Mouse (Mus musculus) heart, embryonic 10.5 days (tissue): Measurements from ENCODE around the gene Anxa10. TPM values are rescaled to one million over a fixed set of nuclear protein-coding genes. Genes with fewer than 3 reads are reported as not detected.

Source experiments
- DNase-seq: peaks from one replicate; pipeline ENCODE4 v3.0.0-alpha.2; 2017; ENCODE audit warnings: low spot score
- H3K27ac ChIP-seq: fragments of 300-500 bp; sonication (generic); 2 replicates; pipeline ENCODE4 v1.5.1; 2016; ENCODE audit warnings: mild to moderate bottlenecking
- H3K27me3 ChIP-seq: fragments of 300-500 bp; sonication (generic); 2 replicates; pipeline ENCODE4 v1.6.1; 2016; ENCODE audit warnings: mild to moderate bottlenecking; ENCODE audit not compliant: poor library complexity, insufficient read depth, severe bottlenecking
- H3K36me3 ChIP-seq: fragments of 300-500 bp; sonication (generic); 2 replicates; pipeline ENCODE4 v1.6.1; 2016; ENCODE audit warnings: mild to moderate bottlenecking, moderate library complexity
- H3K4me1 ChIP-seq: fragments of 300-500 bp; sonication (generic); 2 replicates; pipeline ENCODE4 v1.6.1; 2016; ENCODE audit warnings: mild to moderate bottlenecking
- H3K4me3 ChIP-seq: fragments of 300-500 bp; sonication (generic); 2 replicates; pipeline ENCODE4 v1.5.1; 2016; ENCODE audit warnings: mild to moderate bottlenecking, moderate library complexity
- H3K9me3 ChIP-seq: fragments of 300-500 bp; sonication (generic); 2 replicates; pipeline ENCODE4 v1.6.1; 2016; ENCODE audit warnings: mild to moderate bottlenecking, moderate library complexity
- WGBS: fragments of 180-500 bp; shearing (Covaris S2); methylation state at CpG from one replicate; pipeline ENCODE4 v1.1.7; 2016; 5-methylcytosine and 5-hydroxymethylcytosine counted together
- polyA plus RNA-seq: library from polyadenylated mRNA; unstranded; fragments of >200 nt; fragmentation: Nextera tagmentation; extraction: Ambion mirVana; gene quantifications from 2 replicates; pipeline ENCODE4 v1.2.1, GENCODE M21; 2016

Gene Anxa10
- polyA plus RNA-seq = not detected in 2 replicates

DNA sequence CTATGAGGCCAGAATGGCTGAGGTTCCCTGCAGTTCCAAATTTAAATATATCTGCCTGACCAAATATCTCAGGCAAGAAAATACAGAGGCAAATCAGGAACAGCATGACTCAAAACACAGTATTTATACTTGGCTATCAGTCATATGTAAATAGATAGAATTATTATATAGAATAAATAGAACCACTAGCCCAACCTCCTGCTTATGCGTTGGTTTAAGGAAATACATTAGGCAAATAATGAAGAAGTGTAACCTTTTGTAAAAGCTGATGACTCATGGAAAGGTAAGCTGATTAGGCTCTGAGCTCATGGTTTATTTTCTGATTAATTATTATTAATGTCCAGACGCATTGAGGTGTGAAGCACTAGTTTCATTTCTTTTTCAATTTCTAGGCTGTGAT, at the start of gene Anxa10:
TSS of gene Anxa10 (minus strand) at position 53 of the 400 bp plus-strand sequence.
- no peak within 1 kb of the TSS for H3K27ac ChIP-seq
- no peak for DNase-seq
- WGBS = 77% methylated on average over 2 of the region's 2 CpGs

DNA sequence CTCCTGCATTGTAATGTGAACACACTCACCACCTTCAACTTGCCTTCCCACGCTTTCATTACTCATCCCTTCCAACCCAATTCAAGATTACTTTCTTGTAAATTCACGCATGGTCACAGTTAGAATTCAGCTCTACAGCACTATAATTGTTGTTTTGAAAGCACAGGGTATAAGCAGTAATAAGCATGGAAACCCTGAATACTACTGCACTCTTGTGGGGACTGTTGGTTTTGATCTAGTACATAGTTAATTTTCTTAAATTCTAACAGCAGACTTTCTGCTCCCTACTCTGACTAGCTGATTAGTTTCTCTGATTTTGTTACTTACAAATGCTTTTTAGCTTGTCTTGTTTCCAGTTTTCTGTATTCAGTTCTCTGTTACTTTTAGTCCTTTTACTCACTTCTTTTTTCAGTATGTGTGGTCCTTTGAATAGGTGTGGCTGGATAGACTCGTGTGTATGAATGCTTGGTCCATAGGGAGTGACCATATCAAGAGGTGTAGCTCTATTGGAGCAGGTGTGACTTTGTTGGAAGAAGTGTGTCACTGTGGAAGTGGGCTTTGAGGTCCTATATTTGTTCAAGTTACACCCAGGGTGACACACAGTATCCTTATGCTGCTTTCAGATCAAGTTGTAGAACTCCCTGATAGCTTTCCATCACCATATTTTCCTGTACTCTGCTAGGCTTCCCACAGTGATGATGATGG, 9.9 kb upstream of the Anxa10 start:
- H3K4me3 ChIP-seq = no peak overlapping the region
- no peak for DNase-seq
- H3K9me3 ChIP-seq = no peaks in the 10 kb centered on the region
- H3K27me3 ChIP-seq = no peaks in the 10 kb centered on the region
- 74% methylated on average over 3 of the region's 3 CpGs for WGBS
- H3K27ac ChIP-seq = no peak overlapping the region
- no peaks in the 10 kb centered on the region for H3K36me3 ChIP-seq
- no peaks in the 10 kb centered on the region for H3K4me1 ChIP-seq

More for the DNA sequence above, at the start of gene Anxa10:
- Histone ChIP-seq H3K36me3 (no peaks in the 10 kb centered on the region), H3K9me3 (no peaks in the 10 kb centered on the region), H3K27me3 (no peaks in the 10 kb centered on the region), H3K4me1 (no peaks in the 10 kb centered on the region), H3K4me3 (no peak within 1 kb of the TSS)

DNA sequence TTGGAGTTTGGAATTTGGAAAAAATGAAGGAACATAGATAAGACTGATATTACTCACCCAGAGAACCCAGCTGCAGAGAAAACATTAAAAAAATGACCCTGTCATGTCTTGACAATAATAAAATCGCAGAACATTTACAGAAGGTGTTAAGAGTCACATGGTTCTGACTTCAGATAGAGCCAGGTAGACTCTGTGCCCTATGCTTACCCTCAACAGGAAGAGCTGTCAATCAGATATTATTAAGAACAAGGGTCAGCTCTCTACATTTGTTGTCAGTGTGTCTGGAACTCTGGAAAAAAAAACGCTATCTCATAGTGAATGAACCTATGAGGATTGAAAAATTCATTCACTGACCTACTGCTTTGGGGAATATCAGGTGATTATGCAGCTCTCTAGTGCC, 25.7 kb downstream of the Anxa10 start:
- no peak for DNase-seq
- no peaks in the 10 kb centered on the region for H3K9me3 ChIP-seq
- no peaks in the 10 kb centered on the region for H3K4me1 ChIP-seq
- WGBS = 91% methylated on average over 2 of the region's 2 CpGs
- no peak overlapping the region for H3K4me3 ChIP-seq
- no peaks in the 10 kb centered on the region for H3K36me3 ChIP-seq
- no peaks in the 10 kb centered on the region for H3K27me3 ChIP-seq
- no peak overlapping the region for H3K27ac ChIP-seq

DNA sequence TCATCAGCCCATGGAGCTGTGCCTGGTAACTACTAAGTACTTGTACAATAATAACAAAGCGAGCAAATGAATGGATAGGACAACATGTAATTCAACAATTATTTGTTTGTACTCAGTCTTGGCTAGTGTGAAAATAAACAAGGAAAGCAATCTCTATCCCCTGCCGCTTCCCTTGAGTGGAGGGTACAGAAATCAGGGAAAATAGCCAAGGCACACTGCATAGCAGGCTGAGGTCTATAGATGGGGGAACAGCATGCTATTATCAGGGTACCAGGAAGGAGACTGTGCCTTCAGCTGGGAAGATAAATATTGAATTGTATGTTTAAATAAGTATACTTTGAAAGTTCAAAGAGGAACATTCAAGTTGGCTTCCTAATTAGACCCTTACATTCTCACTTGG, 41.1 kb downstream of the Anxa10 start:
- no peaks in the 10 kb centered on the region for H3K4me1 ChIP-seq
- 73% methylated on average over 2 of the region's 2 CpGs for WGBS
- no peaks in the 10 kb centered on the region for H3K9me3 ChIP-seq
- H3K27ac ChIP-seq = no peak overlapping the region
- H3K4me3 ChIP-seq = no peak overlapping the region
- DNase-seq = no peak
- no peaks in the 10 kb centered on the region for H3K27me3 ChIP-seq
- no peaks in the 10 kb centered on the region for H3K36me3 ChIP-seq

DNA sequence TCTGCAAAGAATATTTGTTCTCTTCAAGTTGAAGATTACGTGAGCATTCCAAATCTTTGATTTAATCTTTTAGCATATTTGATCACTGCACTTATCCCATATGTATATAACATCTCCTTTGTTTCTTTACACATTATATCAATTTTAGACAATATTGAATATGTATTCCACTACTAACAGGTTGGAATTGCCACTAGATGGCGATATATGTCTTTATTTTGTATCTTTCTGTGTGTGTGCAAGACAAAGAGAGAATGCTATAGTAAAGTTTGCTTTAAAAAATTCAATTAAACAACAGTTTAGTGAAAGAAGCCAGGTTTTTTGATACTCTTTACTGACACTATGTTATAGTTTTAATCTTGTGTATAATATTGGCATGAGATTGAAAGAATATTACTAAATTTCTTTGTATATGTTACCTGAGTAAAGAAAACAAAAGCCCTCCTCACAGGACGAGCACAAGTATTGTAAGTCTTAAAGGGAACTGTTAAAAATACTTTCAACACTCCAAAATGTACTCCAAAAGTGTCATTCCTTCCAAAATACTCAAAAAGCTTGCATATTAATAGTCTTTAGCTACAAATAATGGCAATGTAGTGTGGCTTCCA, 42.7 kb downstream of the Anxa10 start:
- H3K36me3 ChIP-seq = no peaks in the 10 kb centered on the region
- no peak for DNase-seq
- no peaks in the 10 kb centered on the region for H3K4me1 ChIP-seq
- H3K27me3 ChIP-seq = no peaks in the 10 kb centered on the region
- 45% methylated on average over 3 of the region's 3 CpGs for WGBS
- H3K9me3 ChIP-seq = no peaks in the 10 kb centered on the region
- no peak overlapping the region for H3K27ac ChIP-seq
- H3K4me3 ChIP-seq = no peak overlapping the region

DNA sequence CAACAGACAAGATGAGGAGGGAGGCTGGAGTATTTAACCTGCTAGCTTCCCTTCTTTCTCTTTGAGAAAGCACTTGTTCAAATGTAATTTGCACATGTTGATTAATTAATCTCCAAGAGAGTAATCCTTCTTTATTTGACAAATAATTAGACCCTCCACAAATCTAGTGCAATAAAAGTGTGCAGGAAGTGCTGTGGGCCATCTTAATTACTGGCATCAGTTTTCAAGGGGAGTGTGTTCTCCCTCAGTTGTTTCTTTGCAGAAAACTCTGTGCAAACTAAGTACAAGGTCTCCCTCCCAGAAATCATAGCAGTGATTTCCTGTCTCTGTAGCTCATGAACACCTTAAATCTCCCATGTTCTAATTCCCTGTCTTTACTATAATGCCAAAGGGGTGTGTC, 54.6 kb downstream of the Anxa10 start:
- Histone ChIP-seq H3K9me3 (no peaks in the 10 kb centered on the region), H3K36me3 (no peaks in the 10 kb centered on the region), H3K27ac (no peak overlapping the region), H3K4me1 (no peaks in the 10 kb centered on the region), H3K27me3 (no peaks in the 10 kb centered on the region), H3K4me3 (no peak overlapping the region)
- no peak for DNase-seq

DNA sequence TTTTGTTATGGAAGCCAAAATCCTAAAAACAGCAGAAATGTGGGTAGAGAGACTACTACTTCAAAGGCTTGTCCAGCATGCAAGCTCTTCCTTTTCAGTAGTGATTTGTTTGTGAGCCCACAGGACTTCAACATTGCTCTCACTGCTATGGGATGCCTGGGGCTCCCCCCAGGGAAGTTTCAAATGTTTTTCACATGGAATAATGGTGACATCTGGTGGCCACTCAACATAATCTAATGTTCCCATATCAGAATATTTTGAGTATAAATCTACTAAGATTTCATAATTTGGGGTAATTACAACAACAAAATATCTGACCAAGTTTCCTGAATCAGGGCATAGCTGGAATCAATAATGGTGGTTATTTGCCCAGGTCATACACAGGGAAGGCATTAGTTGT, 62.6 kb downstream of the Anxa10 start:
- Histone ChIP-seq H3K4me3 (no peak overlapping the region), H3K36me3 (no peaks in the 10 kb centered on the region), H3K9me3 (no peaks in the 10 kb centered on the region), H3K4me1 (no peaks in the 10 kb centered on the region), H3K27me3 (no peaks in the 10 kb centered on the region), H3K27ac (no peak overlapping the region)
- no peak for DNase-seq

DNA sequence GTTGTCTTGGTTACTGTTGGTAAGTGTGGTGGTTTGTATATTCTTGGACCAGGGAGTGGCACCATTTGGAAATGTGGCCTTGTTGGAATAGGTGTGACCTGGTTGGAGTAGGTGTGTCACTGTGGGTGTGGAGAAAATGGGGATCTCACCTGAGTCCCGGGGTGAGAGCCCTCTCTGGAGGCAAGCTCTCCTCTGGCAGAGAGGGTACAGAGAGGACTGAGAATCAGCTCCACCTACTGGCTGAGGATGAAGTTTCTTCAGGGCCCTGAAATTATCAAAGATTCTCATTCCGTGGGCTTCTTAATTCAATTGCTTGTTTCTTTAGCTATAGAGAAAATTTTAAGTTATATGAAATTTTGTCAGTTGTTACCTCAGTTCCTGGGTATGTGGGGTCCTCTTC, 76.1 kb downstream of the Anxa10 start:
- Histone ChIP-seq H3K36me3 (no peaks in the 10 kb centered on the region), H3K27me3 (no peaks in the 10 kb centered on the region), H3K4me1 (no peaks in the 10 kb centered on the region), H3K27ac (no peak overlapping the region), H3K9me3 (no peaks in the 10 kb centered on the region), H3K4me3 (no peak overlapping the region)
- 35% methylated on average over 2 of the region's 2 CpGs for WGBS
- no peak for DNase-seq

DNA sequence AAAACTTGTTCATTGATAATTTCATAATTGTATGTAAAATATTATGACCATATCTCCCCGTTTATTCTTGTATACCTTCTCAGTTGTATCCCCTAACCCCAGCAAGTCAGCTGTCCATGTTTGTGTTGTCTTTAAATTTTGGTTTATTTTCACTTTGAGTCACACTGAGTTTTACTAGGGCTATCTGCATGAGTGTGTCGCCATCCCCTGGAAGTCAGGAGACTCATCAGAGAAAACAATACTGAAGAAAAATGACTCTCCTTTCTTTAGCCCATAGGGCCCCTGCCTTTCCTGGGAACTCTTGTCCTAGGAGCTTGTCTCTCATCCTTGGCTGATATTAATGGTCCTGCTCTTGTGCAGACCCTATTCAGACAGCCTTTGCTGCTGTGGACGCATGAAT, 88.6 kb downstream of the Anxa10 start:
- Histone ChIP-seq H3K4me1 (0 out of 2 replicates have a peak, but pooled peaks cover 2% of the 10 kb centered on the region), H3K36me3 (no peaks in the 10 kb centered on the region), H3K27me3 (no peaks in the 10 kb centered on the region), H3K4me3 (no peak overlapping the region), H3K9me3 (no peaks in the 10 kb centered on the region), H3K27ac (no peak overlapping the region)
- 56% methylated on average over 3 of the region's 3 CpGs for WGBS
- DNase-seq = no peak

DNA sequence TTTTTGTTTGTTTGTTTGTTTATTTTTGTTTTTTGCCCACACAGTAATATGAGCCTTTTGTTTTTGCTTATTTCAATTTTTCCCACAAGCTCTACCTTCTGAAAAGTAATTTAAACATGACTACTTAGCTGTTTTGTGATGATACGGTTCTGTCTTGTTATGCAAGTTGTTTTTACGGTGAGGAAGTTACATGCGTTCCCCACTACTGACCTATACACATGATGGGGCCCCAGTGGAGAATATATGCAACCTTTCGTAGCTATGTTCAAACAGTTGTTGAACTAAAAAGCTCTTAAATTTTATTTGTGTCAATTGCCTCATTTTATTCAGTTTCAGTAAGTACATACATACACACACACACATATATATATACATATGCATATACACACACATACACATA, 108.4 kb downstream of the Anxa10 start:
- Histone ChIP-seq H3K9me3 (no peaks in the 10 kb centered on the region), H3K4me1 (no peaks in the 10 kb centered on the region), H3K27me3 (no peaks in the 10 kb centered on the region), H3K4me3 (no peak overlapping the region), H3K36me3 (no peaks in the 10 kb centered on the region), H3K27ac (no peak overlapping the region)
- no peak for DNase-seq
- 86% methylated on average over 4 of the region's 4 CpGs for WGBS

DNA sequence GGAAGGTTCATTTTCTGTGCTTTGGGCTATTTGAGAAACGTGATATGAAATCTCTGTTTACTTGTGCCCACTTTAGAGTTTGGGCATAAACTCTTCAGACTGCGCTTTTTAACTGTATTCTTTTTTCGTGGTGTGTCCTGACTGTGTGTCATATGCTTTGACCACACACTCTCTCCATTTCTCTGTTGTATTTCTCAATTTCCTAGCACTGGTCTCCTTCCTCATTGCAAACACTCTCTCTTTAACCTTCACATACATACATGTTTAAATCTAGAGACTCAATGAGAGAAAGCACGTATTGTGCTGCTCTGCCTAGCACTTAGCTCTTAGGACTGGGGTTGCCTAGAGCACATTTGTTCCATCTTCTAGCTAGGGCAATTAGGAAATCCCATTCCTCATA, 108.8 kb downstream of the Anxa10 start:
- H3K4me3 ChIP-seq = no peak overlapping the region
- no peaks in the 10 kb centered on the region for H3K27me3 ChIP-seq
- no peak for DNase-seq
- H3K27ac ChIP-seq = no peak overlapping the region
- no peaks in the 10 kb centered on the region for H3K36me3 ChIP-seq
- H3K9me3 ChIP-seq = peaks cover under 1% of the 10 kb centered on the region
- WGBS = 85% methylated on average over 4 of the region's 4 CpGs
- no peaks in the 10 kb centered on the region for H3K4me1 ChIP-seq
